Mouse (Mus musculus) midbrain, embryonic 16.5 days (tissue): Measurements from ENCODE around the gene Ddx31. TPM values are rescaled to one million over a fixed set of nuclear protein-coding genes. Genes with fewer than 3 reads are reported as not detected.

Experiments used
- polyA plus RNA-seq: library from polyadenylated mRNA; unstranded; fragments of >200 nt; fragmentation: Nextera tagmentation; extraction: Ambion mirVana; gene quantifications from 2 replicates; pipeline ENCODE4 v1.2.1, GENCODE M21; 2015

Ddx31 gene
- polyA plus RNA-seq, 1 experiment from 2014 or later = 10.7 TPM

Other genes with a start within 250 kb of the Ddx31 start
- gene Gfi1b, start 218.4 kb upstream of the Ddx31 start, polyA plus RNA-seq = not detected in 2 replicates
- 30.4 and 37.9 TPM in 2 replicates for gene Tsc1, start 199.2 kb upstream of the Ddx31 start, polyA plus RNA-seq
- 1.8 and 2.8 TPM in 2 replicates for gene Spaca9, start 140.7 kb upstream of the Ddx31 start, polyA plus RNA-seq
- 3.4 and 4.5 TPM in 2 replicates for gene Ak8, start 140.2 kb upstream of the Ddx31 start, polyA plus RNA-seq
- 18.7 and 23.2 TPM in 2 replicates for gene Gtf3c4, start within 50 bp of the Ddx31 start, polyA plus RNA-seq
- 28.9 and 35.2 TPM in 2 replicates for gene Barhl1, start 76.3 kb downstream of the Ddx31 start, polyA plus RNA-seq
- gene Cfap77, start 214.7 kb downstream of the Ddx31 start, polyA plus RNA-seq = 1.2 and 1.5 TPM in 2 replicates
- gene Ttf1, start 219.9 kb downstream of the Ddx31 start, polyA plus RNA-seq = 7.3 and 7.7 TPM in 2 replicates